Mouse (Mus musculus) G1E (cell line): ENCODE results near the gene Cbwd1.

ENCODE experiments used
- CTCF ChIP-seq: IDR thresholded peaks from 2 replicates; pipeline ENCODE4 v1.5.1; 2012; ENCODE audit warnings: low read depth, low read length, inconsistent platforms, mixed read lengths
- POLR2AphosphoS5 ChIP-seq: IDR thresholded peaks from 2 replicates; pipeline ENCODE4 v1.6.1; 2012; ENCODE audit warnings: low read depth, low read length, inconsistent platforms; ENCODE audit not compliant: insufficient replicate concordance

GRCm38 (mm10) chr19:24945521-24946262, 15.7 kb downstream of the Cbwd1 start:
- TF ChIP-seq CTCF (no peak), POLR2AphosphoS5 (no peak)
